Mouse (Mus musculus) G1E-ER4 (cell line): ENCODE measurements around the gene Gm17651. TPM values are rescaled to one million over a fixed set of nuclear protein-coding genes. Genes with fewer than 3 reads are reported as not detected.

Source experiments
- GATA1 ChIP-seq: IDR thresholded peaks from one replicate; pipeline ENCODE4 v1.8.0; 2012; ENCODE audit warnings: low read length, inconsistent platforms
- polyA plus RNA-seq: library from polyadenylated mRNA; stranded (reverse); fragments of >175 nt; gene quantifications from 2 replicates; pipeline ENCODE4 v1.2.3, GENCODE M21; 2012

The Gm17651 gene
- polyA plus RNA-seq, 1 experiment = not detected

- no peak for TF ChIP-seq GATA1
These were observed 12.1 kb upstream of the Gm17651 start for GRCm38 (mm10) chr3:97686372-97687117.

DNA sequence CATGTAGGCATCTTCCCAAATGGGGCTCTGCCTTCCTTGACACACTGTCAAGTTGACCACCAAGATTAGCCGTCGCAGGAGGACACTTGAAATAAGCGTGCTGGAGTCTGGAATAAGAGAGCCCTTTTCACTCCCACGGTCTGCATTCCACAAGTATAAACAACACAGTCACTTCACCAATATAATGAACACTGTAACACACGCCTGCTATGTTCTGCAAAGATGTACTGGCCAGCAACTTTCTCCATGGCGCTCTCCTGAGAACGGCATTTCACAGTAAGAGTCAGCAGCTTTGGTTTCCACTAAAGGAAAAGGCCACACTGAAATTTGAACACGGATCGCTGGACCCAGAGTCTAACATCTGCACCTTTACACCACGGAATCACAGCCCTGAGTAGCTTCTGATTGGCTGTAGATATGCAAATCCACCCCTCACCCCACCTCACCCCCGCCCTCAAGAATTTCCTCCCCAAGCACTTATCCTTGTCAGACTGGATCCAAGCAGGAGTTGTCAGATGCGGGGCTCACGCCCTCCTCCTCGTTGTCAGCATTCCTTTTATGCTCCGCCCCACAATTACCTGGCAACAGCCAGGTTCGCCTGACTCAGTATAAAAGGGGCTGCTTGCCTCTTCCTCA is 9.2 kb upstream of the Gm17651 start:
- no peak for TF ChIP-seq GATA1

GRCm38 (mm10) chr3:97682576-97682975 is 8.1 kb upstream of the Gm17651 start:
- no peak for TF ChIP-seq GATA1

- TF ChIP-seq GATA1 = no peak
These were observed 7.6 kb upstream of the Gm17651 start for GRCm38 (mm10) chr3:97682159-97682502.

DNA sequence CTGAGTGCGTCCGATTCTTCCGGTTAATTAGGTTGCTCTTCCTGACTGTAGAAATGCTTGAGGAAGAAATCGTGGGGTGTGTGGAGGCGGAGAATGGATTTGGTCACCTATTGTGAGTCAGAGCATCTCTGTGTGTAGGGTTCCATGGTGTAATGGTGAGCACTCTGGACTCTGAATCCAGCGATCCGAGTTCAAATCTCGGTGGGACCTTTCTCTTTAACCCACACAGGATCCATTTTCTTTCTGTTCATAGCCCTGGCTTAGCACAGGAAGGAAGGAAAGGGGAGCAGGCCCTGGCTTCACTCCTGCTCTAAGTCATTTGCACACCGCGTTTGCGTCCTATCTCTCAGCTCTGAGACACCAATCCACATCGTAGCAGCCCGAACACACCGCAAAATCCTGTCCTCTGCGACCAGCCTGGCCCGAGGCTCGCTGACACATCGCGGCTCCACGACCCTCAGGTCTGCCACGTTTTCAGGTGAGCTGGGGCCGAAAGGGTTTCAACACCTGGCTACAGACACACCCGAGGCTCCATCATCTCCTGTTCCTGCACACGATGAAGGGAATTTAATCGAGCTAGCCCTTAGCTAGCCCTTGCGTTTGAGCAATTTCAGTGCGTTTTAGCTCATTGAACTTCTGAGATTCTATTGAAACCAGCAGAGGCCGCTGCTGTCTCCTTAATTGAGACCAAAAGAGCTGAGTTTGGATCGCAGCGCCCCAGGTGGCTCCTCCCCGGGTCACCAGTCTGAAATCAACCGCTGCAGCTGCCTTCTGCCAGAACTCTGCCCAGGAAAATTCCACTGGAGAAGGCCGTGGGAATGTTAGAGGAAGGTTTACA is 7.0 kb upstream of the Gm17651 start:
- no peak for TF ChIP-seq GATA1

DNA sequence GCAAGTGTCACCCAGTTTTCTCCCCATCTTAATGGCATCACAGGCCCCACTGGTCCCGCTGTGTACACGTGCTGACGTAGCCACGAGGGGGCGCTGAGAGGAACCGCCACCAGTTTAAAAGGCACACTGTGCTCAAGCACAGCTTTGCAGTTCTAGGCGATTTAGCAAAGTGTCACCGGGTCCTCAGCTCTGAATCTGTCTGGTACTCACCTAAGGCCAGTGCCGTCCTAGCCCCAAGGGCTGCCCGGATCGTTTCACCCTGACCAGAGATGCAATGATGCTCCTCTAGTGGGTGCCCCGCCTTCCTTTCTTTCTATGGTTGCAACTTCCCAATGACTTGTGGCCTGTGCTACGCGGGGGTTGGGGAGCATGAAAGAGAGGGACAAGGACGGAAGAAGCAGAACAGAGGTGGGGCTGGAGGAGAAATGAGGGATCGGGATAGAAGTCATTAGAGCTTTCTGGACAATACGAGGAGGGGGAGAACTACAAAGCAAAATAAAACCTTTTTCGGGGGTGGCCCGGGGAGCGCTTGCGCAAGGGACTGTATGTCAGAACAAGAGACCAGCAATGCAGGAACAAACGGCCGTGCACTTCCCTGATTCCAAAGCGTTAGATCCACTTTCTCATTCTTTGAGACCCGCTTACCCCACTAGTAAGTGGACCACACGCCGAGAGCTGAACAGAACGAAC is 6.3 kb upstream of the Gm17651 start:
- TF ChIP-seq GATA1 = no peak

DNA sequence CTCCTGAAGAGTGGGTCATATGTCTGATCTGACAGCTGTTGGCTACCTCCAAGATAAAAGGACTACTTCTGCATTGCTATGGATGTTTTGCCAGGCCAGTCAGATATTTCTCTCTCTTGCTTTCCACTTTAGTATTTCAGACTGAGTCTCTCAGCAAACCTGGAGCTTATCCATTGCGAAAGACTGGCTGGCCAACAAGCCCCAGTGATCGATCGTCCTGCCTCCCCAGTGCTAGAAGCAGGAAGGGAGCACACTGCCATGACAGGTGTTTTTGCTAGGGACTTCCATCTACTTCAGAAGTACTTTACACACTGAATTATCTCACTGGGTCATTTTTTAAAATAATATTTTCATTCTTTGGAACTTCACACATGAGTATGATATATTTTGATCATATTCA is 3.9 kb upstream of the Gm17651 start:
- no peak for TF ChIP-seq GATA1

DNA sequence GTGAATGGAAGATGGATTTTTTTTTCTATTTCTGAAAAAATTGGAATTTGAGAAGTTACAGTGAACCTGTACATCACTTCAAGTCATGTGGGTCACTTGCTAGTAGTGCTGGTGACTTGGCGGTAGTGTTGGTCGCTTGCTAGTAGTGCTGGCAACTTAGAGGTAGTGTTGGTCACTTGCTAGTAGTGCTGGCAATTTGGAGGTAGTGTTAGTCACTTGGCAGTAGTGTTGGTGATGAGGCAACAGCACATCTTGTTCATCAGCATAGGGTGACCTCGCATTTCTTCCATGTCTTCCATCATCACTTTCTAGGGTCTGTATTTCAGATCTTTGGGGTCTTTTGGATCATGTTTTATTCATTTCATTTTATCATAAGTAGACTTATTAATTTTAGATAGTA is 1.6 kb upstream of the Gm17651 start:
- TF ChIP-seq GATA1 = no peak

DNA sequence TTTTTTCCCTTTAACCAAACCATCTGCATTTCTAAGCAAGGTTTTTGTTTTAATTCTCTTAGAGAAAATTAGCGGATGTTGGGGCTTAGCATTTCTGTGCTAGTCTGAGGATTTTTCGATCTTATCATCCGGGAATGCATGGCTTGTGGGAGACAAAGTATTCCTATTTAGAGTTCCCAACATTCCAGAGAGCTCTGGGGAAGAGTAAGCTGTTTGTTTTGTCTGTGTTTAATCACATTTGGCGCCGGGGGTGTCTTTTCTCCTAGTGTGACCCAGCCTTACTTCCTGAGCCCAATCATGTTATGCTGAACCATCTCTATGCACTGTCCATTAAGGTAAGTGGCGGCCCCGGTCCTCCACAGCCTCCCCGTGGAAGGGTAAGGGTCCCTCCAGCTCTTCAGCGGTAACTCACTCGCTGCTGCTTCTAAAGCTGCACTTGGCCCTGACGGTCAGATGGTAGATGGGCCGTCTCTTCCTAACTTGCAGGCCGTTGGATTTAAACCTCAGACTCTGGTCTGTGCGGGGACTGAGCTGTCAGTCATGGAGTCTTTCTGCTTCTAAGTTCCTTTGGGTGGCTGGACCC is 7.3 kb downstream of the Gm17651 start:
- TF ChIP-seq GATA1 = no peak

GRCm38 (mm10) chr3:97666154-97666553 is 8.3 kb downstream of the Gm17651 start:
- no peak for TF ChIP-seq GATA1

DNA sequence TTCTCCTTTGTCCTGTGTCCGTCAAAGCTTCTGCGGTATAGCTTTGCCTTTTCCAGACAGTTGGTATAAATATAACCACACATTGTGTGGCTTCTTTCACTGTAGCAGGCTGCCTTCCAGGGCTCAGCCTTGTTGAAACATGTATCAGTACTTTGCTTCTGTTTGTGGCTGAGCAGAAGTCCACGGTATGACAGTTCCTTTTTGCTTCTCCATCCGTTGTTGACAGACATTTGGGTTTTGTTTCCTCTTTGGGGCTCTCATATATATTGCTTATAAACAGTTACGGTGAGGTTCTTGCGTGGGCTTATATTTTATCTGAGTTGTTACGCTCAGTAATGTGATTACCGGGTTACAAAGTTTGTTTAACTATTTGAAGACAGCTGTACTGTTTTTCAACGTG is 9.0 kb downstream of the Gm17651 start:
- no peak for TF ChIP-seq GATA1

DNA sequence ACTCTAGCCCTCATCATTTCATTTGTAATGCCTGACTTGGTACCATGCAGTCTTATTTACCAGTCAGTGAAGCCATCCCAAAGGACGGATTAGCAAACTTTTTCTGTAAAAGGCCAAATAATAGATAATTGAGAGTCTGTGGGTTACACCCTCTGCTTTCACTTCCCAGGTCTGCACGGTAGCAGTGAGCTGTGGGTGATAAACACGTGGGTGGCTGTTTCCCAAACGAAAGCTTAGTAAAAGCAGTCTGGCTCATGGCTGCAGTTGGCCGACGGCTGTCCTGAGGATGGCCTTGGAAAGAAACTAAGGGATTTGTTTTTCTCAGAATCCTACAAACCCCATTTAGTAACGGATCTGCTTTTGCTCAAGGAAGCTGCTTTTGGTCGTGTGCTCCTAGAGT is 13.3 kb downstream of the Gm17651 start:
- TF ChIP-seq GATA1 = no peak

GRCm38 (mm10) chr3:97659746-97660145 is 14.7 kb downstream of the Gm17651 start:
- TF ChIP-seq GATA1 = no peak

DNA sequence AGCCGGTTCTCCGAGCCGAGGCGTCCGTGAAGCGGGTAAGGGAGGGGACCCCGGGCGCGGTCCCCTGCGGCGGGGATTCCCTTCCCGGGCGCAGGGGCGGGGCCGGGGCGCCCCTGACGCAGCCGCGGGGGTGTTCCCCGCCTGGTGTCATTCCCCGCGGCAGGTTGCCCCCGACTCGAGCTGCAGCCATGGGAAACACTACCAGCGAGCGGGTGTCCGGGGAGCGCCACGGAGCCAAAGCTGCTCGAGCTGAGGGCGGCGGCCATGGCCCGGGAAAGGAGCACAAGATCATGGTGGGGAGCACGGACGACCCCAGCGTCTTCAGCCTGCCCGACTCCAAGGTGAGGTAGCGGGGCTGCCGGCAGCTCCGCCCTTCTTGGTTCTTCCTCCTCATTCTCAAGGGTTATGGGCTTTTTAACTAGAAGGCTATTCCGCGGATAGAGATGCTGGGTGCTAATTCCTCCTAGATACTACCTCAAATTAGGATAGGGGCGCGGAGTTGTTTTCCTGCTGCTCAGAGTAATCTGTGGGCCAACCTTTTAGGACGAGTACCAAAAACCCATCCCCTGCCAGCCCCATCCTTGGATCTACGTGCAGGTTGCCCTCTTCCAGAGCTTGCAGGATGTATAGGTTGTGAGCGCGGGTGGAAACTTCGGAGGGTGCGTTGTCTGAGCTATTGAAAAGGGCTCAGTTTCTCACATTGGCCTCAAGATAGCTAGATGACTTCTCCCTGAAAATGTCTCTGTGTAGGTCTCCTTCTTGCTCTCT is 15.9 kb downstream of the Gm17651 start:
- TF ChIP-seq GATA1 = no peak

DNA sequence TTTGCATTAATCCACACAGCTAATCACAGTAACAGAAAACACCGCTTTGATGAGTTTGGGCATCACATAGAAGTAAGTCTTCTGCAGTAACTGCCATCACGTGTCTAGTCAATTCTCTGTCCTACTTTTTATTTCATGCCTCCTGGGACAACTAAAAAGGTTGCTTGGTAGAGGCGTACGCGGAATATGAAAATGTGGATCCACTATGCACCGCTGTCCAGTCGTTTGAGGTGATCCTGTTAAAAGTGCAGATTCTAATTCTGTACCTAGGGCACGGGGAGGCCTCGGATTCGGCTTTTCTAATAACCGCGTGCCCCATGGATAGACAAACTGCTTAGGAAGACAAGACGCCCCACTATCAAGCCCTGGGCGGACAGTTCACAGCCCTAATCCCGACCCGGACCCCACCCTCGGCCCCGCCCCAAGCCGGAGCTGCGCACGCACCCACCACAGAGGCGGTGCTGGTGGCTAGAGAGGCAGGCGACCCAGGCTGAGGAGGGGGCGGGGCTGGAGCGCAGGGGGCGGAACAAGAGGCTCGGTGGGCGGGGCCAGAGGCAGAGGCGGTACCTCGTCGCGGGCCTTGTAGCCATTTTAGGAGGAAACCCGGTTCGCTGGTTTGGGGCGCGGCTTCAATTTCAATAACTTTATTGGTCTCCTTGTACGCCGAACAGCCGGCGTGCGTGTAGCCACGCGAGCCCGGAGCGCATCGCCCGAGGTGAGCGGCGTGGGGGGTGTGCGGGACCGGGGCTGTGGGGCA is 16.7 kb downstream of the Gm17651 start, which contains the start of gene Prkab2:
Gene Prkab2 (plus strand): TSS at position 539 of the 757 bp plus-strand sequence.
- no peak for TF ChIP-seq GATA1
